Mouse (Mus musculus) olfactory bulb, adult 2 months (tissue): Measurements from ENCODE around the gene Pla2r1.

ENCODE experiments used
- CTCF ChIP-seq: fragments of 200-500 bp; IDR thresholded peaks from 2 replicates; pipeline ENCODE4 v1.5.1; 2012; ENCODE audit warnings: low read depth, mild to moderate bottlenecking, low read length, moderate library complexity; ENCODE audit not compliant: insufficient read depth
- POLR2A ChIP-seq: fragments of 200-500 bp; IDR thresholded peaks from 2 replicates; pipeline ENCODE4 v1.6.1; 2012; ENCODE audit warnings: mild to moderate bottlenecking, low read depth, low read length, moderate library complexity; ENCODE audit not compliant: insufficient read depth

- TF ChIP-seq CTCF (no peak), POLR2A (no peak)
Observed at GRCm38 (mm10) chr2:60538710-60539109, 14.4 kb downstream of the Pla2r1 start.
